Mouse (Mus musculus): Measurements from ENCODE around the gene Apobec3. TPM values are rescaled to one million over a fixed set of nuclear protein-coding genes. Genes with fewer than 3 reads are reported as not detected.

The Apobec3 gene
- polyA plus RNA-seq, 1 experiment from 2014 or later: 5.1 TPM

DNA sequence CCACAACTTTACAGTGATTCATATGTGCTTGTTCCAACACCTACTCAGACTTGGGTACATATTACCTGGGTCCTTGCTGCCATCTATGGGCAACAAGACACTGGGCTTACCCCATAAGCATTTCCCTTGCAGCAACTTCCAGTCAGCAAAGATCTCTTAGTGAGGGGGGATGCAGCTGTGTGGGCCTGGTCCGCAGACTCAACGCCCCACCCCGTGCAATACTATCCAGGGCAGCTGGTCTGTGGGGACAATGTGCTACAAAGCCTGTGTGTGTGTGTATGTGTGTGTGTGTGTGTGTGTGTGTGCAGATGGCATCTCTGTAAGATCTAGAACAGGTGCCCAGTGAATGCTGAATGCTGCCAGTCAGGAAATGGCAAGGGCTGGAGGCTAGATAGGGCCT is 22.9 kb downstream of the Apobec3 start:
- DNase-seq (ENCODE audit: low spot score) (peak; percentile 61), ATAC-seq (ENCODE audit: low FRiP score) (no peak)
- H3K27me3 ChIP-seq (ENCODE audit: control insufficient read depth, insufficient read depth, low read length): no peaks in the 10 kb centered on the region
- no peaks in the 10 kb centered on the region for H3K9me3 ChIP-seq (ENCODE audit: control insufficient read depth, low read length)
- WGBS: 81% methylated on average over 3 of the region's 3 CpGs
- no peak overlapping the region for H3K9ac ChIP-seq
- H3K27ac ChIP-seq: no peak overlapping the region
- no peak overlapping the region for H3K4me3 ChIP-seq (replicated peaks; ENCODE audit: low read length)
- H3K36me3 ChIP-seq (replicated peaks; ENCODE audit: control insufficient read depth, insufficient read depth): 0 out of 2 replicates have a peak, but pooled peaks cover 9% of the 10 kb centered on the region
- no peaks in the 10 kb centered on the region for H3K4me1 ChIP-seq (replicated peaks; ENCODE audit: control insufficient read depth, insufficient read depth, low read length)
- H3K4me2 ChIP-seq (replicated peaks): no peak overlapping the region

DNA sequence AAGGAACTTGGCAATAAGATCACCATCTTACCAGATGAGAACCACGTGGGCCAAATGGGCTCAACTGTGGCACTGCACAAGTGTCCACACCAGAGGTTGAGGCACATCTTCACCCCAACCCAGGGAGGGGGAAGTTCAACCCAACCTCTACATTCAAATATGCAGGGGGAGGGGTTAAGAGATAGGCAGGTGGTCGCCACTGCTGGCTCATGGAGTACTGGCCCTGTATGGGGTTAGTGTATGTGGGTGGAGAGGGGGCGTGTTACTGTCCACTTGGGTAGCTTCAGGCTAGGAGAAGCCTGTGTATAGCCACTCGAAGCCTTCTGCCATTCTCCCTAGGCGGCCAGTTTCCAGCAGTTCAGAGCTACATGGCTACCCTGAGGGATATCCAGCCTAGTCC is 24.7 kb downstream of the Apobec3 start:
- no peak overlapping the region for H3K27ac ChIP-seq
- H3K27me3 ChIP-seq (ENCODE audit: control insufficient read depth, insufficient read depth, low read length): no peaks in the 10 kb centered on the region
- H3K36me3 ChIP-seq (replicated peaks; ENCODE audit: control insufficient read depth, insufficient read depth): 0 out of 2 replicates have a peak, but pooled peaks cover 9% of the 10 kb centered on the region
- H3K4me2 ChIP-seq (replicated peaks): no peak overlapping the region
- 62% methylated on average over 5 of the region's 5 CpGs for WGBS
- no peak for ATAC-seq (ENCODE audit: low FRiP score)
- H3K9me3 ChIP-seq (ENCODE audit: control insufficient read depth, low read length): no peaks in the 10 kb centered on the region
- no peak overlapping the region for H3K4me3 ChIP-seq (replicated peaks; ENCODE audit: low read length)
- no peak for DNase-seq (ENCODE audit: low spot score)
- H3K4me1 ChIP-seq (replicated peaks; ENCODE audit: control insufficient read depth, insufficient read depth, low read length): no peaks in the 10 kb centered on the region
- no peak overlapping the region for H3K9ac ChIP-seq

DNA sequence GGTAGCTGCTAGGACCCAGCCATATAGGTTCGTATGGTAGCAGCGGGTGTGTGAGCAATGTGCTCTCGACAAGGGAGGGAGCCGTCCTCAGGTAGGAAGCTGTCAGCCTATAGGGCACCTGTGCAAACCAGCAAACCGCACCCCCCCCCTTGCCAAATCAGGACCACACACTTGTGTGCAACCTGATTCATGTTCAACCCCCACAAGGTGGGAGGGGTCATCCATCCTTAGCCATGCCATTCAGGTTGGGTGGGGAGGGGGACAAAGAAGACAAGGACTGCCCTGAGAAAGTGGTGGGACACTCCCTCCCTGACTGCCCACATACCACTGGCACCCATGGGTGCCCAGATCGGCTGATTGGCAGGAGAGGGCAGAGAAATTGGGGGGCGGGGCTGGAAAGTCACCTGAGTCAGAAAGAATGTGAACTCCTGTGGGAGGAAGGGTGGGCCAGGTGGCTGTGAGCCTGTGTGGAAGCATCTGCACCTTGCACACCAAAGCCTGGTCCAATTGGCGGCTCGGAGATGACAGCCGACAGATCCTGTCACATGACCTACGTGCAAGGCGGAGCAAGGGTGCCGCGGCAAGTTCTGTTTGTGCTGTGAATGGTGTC is 25.8 kb downstream of the Apobec3 start:
- H3K27ac ChIP-seq: no peak overlapping the region
- no peak overlapping the region for H3K4me2 ChIP-seq (replicated peaks)
- H3K9ac ChIP-seq: no peak overlapping the region
- no peaks in the 10 kb centered on the region for H3K9me3 ChIP-seq (ENCODE audit: control insufficient read depth, low read length)
- no peak overlapping the region for H3K4me3 ChIP-seq (replicated peaks; ENCODE audit: low read length)
- H3K4me1 ChIP-seq (replicated peaks; ENCODE audit: control insufficient read depth, insufficient read depth, low read length): no peaks in the 10 kb centered on the region
- 0 out of 2 replicates have a peak, but pooled peaks cover 9% of the 10 kb centered on the region for H3K36me3 ChIP-seq (replicated peaks; ENCODE audit: control insufficient read depth, insufficient read depth)
- no peaks in the 10 kb centered on the region for H3K27me3 ChIP-seq (ENCODE audit: control insufficient read depth, insufficient read depth, low read length)
- DNase-seq (ENCODE audit: low spot score): no peak
- 95% methylated on average over 14 of the region's 14 CpGs for WGBS
- ATAC-seq (ENCODE audit: low FRiP score): no peak

DNA sequence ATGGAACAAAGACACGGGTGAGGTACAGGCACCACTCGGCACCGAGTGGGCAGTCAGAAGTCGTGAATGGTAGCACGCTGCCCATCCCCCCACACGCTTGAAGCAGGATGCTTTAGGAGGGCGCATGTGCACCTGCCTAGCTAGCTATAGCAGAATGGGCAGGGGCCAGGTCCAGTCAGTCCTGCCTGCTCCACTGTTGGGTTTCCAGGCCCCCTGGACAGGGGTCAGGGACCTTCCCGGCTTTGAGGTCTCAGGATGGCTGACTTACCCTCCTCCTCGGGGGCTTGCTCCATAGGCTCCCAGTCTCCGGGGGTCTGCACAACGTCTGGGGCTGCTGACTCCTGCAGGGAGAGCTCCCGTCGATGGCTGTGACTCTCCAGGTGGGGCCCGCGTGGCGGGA is 27.0 kb downstream of the Apobec3 start:
- Histone ChIP-seq H3K9me3 (ENCODE audit: control insufficient read depth, low read length) (no peaks in the 10 kb centered on the region), H3K27me3 (ENCODE audit: control insufficient read depth, insufficient read depth, low read length) (no peaks in the 10 kb centered on the region), H3K4me3 (replicated peaks; ENCODE audit: low read length) (no peak overlapping the region), H3K27ac (no peak overlapping the region), H3K4me2 (replicated peaks) (no peak overlapping the region), H3K4me1 (replicated peaks; ENCODE audit: control insufficient read depth, insufficient read depth, low read length) (no peaks in the 10 kb centered on the region), H3K9ac (no peak overlapping the region), H3K36me3 (replicated peaks; ENCODE audit: control insufficient read depth, insufficient read depth) (0 out of 2 replicates have a peak, but pooled peaks cover 9% of the 10 kb centered on the region)
- 91% methylated on average over 16 of the region's 16 CpGs for WGBS
- ATAC-seq (ENCODE audit: low FRiP score) (no peak), DNase-seq (ENCODE audit: low spot score) (no peak)

DNA sequence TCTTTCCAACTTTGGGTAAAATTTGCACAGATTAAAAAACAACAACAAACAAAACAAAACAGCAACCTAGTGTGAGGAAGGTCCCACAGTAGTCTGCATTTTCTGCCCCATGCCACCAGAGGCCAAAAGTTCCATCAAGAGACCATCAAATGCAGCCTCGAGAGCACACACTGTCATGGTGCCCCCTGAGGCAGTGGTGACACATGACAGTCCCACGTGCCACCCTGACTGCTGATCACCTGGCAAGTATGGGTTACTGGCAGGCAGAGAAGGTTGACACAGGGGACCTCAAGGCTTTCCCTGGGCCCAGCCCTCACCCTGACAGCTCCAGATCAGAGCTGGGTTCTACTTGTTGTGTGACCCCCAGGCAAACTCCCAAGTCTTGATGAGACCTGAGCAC is 28.3 kb downstream of the Apobec3 start:
- Histone ChIP-seq H3K4me2 (replicated peaks) (no peak overlapping the region), H3K9ac (no peak overlapping the region), H3K36me3 (replicated peaks; ENCODE audit: control insufficient read depth, insufficient read depth) (0 out of 2 replicates have a peak, but pooled peaks cover 9% of the 10 kb centered on the region), H3K9me3 (ENCODE audit: control insufficient read depth, low read length) (no peaks in the 10 kb centered on the region), H3K4me1 (replicated peaks; ENCODE audit: control insufficient read depth, insufficient read depth, low read length) (no peaks in the 10 kb centered on the region), H3K27ac (no peak overlapping the region), H3K4me3 (replicated peaks; ENCODE audit: low read length) (no peak overlapping the region), H3K27me3 (ENCODE audit: control insufficient read depth, insufficient read depth, low read length) (no peaks in the 10 kb centered on the region)
- ATAC-seq (ENCODE audit: low FRiP score) (no peak), DNase-seq (ENCODE audit: low spot score) (no peak)
- WGBS: 76% methylated on average over 2 of the region's 2 CpGs

DNA sequence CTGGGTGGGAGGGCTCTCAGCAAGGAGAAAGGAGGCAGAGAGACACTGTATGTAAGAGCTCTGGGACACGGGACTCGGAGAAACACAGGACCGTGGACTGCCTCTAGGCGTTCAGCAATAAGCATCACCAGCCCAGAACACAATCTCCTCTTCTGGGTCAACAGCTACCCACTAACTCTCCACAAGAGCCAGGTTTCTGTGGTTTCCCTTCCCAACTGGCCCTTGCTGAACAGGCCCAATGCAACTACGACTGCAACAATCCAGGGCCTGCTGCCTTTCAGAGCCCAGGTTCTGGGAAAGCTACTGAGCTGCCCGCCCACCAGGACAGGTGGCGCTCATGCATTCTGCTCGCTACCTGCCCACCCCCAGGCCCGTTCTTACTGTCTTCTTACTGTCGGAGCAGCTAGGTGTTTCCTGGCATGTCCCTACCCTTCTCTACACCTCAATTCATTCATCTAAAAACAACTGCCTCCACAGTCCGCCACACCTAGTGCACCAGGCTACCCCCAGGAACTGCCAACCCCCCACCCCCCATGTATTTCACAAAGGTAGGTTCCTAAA is 35.5 kb downstream of the Apobec3 start:
- no peak for ATAC-seq (ENCODE audit: low FRiP score)
- Histone ChIP-seq H3K9me3 (ENCODE audit: control insufficient read depth, low read length) (no peaks in the 10 kb centered on the region), H3K27me3 (ENCODE audit: control insufficient read depth, insufficient read depth, low read length) (no peaks in the 10 kb centered on the region), H3K9ac (no peak overlapping the region), H3K36me3 (replicated peaks; ENCODE audit: control insufficient read depth, insufficient read depth) (no peaks in the 10 kb centered on the region), H3K4me2 (replicated peaks) (peak overlapping the region; percentile 81), H3K27ac (no peak overlapping the region), H3K4me1 (replicated peaks; ENCODE audit: control insufficient read depth, insufficient read depth, low read length) (peaks cover 11% of the 10 kb centered on the region; the same call in 1 of the 2 replicates), H3K4me3 (replicated peaks; ENCODE audit: low read length) (no peak overlapping the region; the same call in 1 of the 2 replicates)
- DNase-seq (ENCODE audit: low spot score): no peak
- 86% methylated on average over 11 of the region's 11 CpGs for WGBS

DNA sequence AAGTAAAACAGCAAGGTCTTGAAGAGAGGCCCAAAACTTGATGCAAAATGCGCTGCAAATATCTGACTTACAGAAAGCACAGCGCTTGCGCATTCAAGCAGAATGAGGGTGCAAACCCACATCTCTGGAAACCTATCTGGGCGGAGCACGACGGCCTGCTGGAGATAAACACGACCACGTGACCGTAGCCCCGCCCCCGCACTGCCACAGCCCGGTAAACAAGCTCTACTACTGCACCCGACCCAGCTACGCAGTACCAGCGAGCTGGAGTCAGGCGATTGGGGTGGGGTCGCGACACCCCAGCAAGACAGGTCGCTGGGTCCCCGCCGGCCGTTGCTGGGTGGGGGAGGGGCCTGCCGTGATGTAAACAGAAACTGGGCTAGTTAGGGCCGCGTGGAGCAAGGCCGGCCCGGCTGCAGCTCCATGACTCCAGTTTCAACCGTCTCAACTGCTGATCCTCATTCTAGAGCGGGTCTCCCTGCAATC is 36.2 kb downstream of the Apobec3 start:
- ATAC-seq (ENCODE audit: low FRiP score): peak; percentile 86
- WGBS: under 1% methylated on average over 29 of the region's 29 CpGs
- Histone ChIP-seq H3K27me3 (ENCODE audit: control insufficient read depth, insufficient read depth, low read length) (no peaks in the 10 kb centered on the region), H3K4me2 (replicated peaks) (peak overlapping the region; percentile 81), H3K9ac (peak overlapping the region; percentile 63), H3K4me3 (replicated peaks; ENCODE audit: low read length) (peak overlapping the region; percentile 46), H3K27ac (0 out of 2 replicates have a peak overlapping the region, but pooled peaks have one; percentile 58), H3K9me3 (ENCODE audit: control insufficient read depth, low read length) (no peaks in the 10 kb centered on the region), H3K4me1 (replicated peaks; ENCODE audit: control insufficient read depth, insufficient read depth, low read length) (peaks cover 11% of the 10 kb centered on the region; the same call in 1 of the 2 replicates), H3K36me3 (replicated peaks; ENCODE audit: control insufficient read depth, insufficient read depth) (no peaks in the 10 kb centered on the region)
- DNase-seq (ENCODE audit: low spot score): peak; percentile 73

DNA sequence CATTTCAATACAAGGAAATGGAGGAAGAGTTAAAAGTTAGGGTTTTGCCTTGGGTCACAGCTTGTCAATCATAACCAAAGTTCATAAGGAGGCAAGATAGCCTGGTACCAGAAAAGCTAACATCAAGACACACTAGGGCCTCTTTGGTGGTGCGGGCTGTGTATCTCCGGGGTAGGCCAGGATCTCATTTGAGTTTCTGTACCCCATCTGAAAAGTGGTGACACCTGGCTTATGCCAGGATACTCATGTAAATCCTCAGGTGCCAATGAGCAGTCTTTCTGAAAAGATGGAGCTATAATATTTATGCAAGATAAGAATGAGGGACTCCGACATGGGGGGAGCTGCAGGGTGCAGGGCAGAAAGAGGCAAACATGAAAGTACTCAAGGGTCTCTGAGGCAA is 36.9 kb downstream of the Apobec3 start:
- no peak for ATAC-seq (ENCODE audit: low FRiP score)
- 87% methylated on average over 3 of the region's 3 CpGs for WGBS
- H3K27ac ChIP-seq: 0 out of 2 replicates have a peak overlapping the region, but pooled peaks have one; percentile 58

DNA sequence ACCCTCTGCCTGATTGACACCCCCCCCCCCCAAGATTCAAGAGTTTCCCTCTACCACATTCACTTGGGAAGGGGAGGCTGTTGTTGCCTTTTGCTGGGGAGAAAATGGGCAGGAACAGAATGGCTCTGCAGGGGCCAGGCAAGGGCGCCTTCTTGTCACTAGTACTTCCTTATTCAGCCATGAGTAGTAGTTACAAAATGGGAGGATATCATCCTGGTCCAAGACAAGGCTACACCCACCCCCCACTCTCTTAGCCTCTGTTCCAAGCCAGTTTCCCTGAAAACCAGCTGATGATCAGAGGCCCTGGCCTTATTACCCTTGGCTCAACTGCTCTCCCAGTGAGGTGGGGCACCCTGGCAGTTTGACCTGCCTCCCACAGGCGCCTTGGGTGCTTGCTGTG is 37.3 kb downstream of the Apobec3 start:
- Histone ChIP-seq H3K4me1 (replicated peaks; ENCODE audit: control insufficient read depth, insufficient read depth, low read length) (peaks cover 11% of the 10 kb centered on the region; the same call in 1 of the 2 replicates), H3K27ac (no peak overlapping the region), H3K9ac (no peak overlapping the region), H3K4me2 (replicated peaks) (no peak overlapping the region), H3K4me3 (replicated peaks; ENCODE audit: low read length) (no peak overlapping the region), H3K27me3 (ENCODE audit: control insufficient read depth, insufficient read depth, low read length) (peaks cover 10% of the 10 kb centered on the region; the same call in 1 of the 2 replicates), H3K9me3 (ENCODE audit: control insufficient read depth, low read length) (no peaks in the 10 kb centered on the region), H3K36me3 (replicated peaks; ENCODE audit: control insufficient read depth, insufficient read depth) (no peaks in the 10 kb centered on the region)
- DNase-seq (ENCODE audit: low spot score): no peak
- ATAC-seq (ENCODE audit: low FRiP score): no peak
- 83% methylated on average over 2 of the region's 2 CpGs for WGBS

More for the DNA sequence above, 36.9 kb downstream of the Apobec3 start:
- Histone ChIP-seq H3K4me3 (replicated peaks; ENCODE audit: low read length) (peak overlapping the region; percentile 46), H3K36me3 (replicated peaks; ENCODE audit: control insufficient read depth, insufficient read depth) (no peaks in the 10 kb centered on the region), H3K9ac (peak overlapping the region; percentile 63), H3K4me1 (replicated peaks; ENCODE audit: control insufficient read depth, insufficient read depth, low read length) (peaks cover 11% of the 10 kb centered on the region; the same call in 1 of the 2 replicates), H3K4me2 (replicated peaks) (peak overlapping the region; percentile 81), H3K9me3 (ENCODE audit: control insufficient read depth, low read length) (no peaks in the 10 kb centered on the region), H3K27me3 (ENCODE audit: control insufficient read depth, insufficient read depth, low read length) (peaks cover 5% of the 10 kb centered on the region; the same call in 1 of the 2 replicates)
- no peak for DNase-seq (ENCODE audit: low spot score)

Data from hindbrain, embryonic 14.5 days (tissue).